Mouse (Mus musculus) cerebellum, adult 2 months (tissue): ENCODE results near the gene Smim4.

Experiments used
- CTCF ChIP-seq: fragments of 200-500 bp; IDR thresholded peaks from 2 replicates; pipeline ENCODE4 v1.5.1; 2011; ENCODE audit warnings: low read depth, mild to moderate bottlenecking, control low read depth, low read length, moderate library complexity, borderline replicate concordance; ENCODE audit not compliant: insufficient read depth
- POLR2A ChIP-seq: fragments of 200-500 bp; IDR thresholded peaks from 2 replicates; pipeline ENCODE4 v1.6.1; 2011; ENCODE audit warnings: low read length, control low read depth, borderline replicate concordance; ENCODE audit not compliant: insufficient read depth

DNA sequence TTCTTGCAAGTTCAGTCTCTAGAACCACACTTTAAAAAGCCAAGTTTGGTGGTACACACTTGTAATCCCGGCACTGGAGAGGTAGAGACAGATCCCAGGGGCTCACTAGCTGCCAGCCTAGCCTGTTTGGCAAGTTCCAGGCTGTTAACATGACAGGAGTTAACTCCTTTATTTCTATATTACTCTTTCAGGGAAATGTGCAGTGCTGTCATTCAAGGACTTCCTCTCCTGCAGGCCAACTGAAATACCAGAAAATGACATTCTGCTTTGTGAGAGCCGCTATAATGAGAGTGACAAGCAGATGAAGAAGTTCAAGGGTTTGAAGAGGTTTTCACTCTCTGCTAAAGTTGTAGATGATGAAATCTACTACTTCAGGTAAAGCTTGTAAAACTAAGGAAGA, 23.6 kb downstream of the Smim4 start:
- TF ChIP-seq CTCF (no peak), POLR2A (no peak)
